Mouse (Mus musculus) limb, embryonic 11.5 days (tissue): ENCODE measurements around the gene Popdc2. TPM values are rescaled to one million over a fixed set of nuclear protein-coding genes. Genes with fewer than 3 reads are reported as not detected.
"Not testable (repeated sequence)": the region's sequence is repeated elsewhere in the genome, so short reads cannot be mapped to it uniquely, and the experiment has no call there.

Source experiments
- ATAC-seq: fragments of 200-750 bp; cut with Nextera tagmentation; 2 replicates; pipeline ENCODE4 v1.8.0; 2017; ENCODE audit warnings: low read depth; ENCODE audit not compliant: insufficient number of reproducible peaks, low FRiP score, low TSS enrichment
- DNase-seq: peaks from one replicate; pipeline ENCODE4 v3.0.0-alpha.2; 2015; ENCODE audit warnings: low spot score
- H3K27ac ChIP-seq: fragments of 300-500 bp; sonication (generic); replicated peaks from 2 replicates; pipeline ENCODE4 v1.5.1; 2014; ENCODE audit warnings: low read depth, mild to moderate bottlenecking, low read length
- H3K27me3 ChIP-seq: fragments of 300-500 bp; sonication (generic); 2 replicates; pipeline ENCODE4 v1.6.1; 2014; ENCODE audit warnings: mild to moderate bottlenecking, low read length, mixed read lengths; ENCODE audit not compliant: control insufficient read depth, insufficient read depth
- H3K36me3 ChIP-seq: fragments of 300-500 bp; sonication (generic); 2 replicates; pipeline ENCODE4 v1.6.1; 2014; ENCODE audit warnings: mild to moderate bottlenecking, low read length, moderate library complexity, mixed read lengths; ENCODE audit not compliant: control insufficient read depth, insufficient read depth
- H3K4me1 ChIP-seq: fragments of 300-500 bp; sonication (generic); 2 replicates; pipeline ENCODE4 v1.6.1; 2014; ENCODE audit warnings: low read length, mixed read lengths; ENCODE audit not compliant: control insufficient read depth, insufficient read depth
- H3K4me2 ChIP-seq: fragments of 300-500 bp; sonication (generic); 2 replicates; pipeline ENCODE4 v1.6.1; 2014; ENCODE audit warnings: low read depth, mild to moderate bottlenecking, moderate library complexity; ENCODE audit not compliant: severe bottlenecking
- H3K4me3 ChIP-seq: fragments of 300-500 bp; sonication (generic); 2 replicates; pipeline ENCODE4 v1.5.1; 2014; ENCODE audit warnings: low read depth, low read length
- H3K9ac ChIP-seq: fragments of 300-500 bp; sonication (generic); 2 replicates; pipeline ENCODE4 v1.6.1; 2014; ENCODE audit warnings: mild to moderate bottlenecking, low read length
- H3K9me3 ChIP-seq: fragments of 300-500 bp; sonication (generic); 2 replicates; pipeline ENCODE4 v1.6.1; 2016; ENCODE audit warnings: low read length; ENCODE audit not compliant: control insufficient read depth
- WGBS: fragments of 180-500 bp; shearing (Covaris S2); extraction: QIAGEN DNeasy Blood & Tissue Kit; methylation state at CpG from one replicate; pipeline ENCODE4 v1.1.7; 2014; 5-methylcytosine and 5-hydroxymethylcytosine counted together
- polyA plus RNA-seq: library from polyadenylated mRNA; unstranded; fragments of >200 nt; fragmentation: Nextera tagmentation; extraction: Ambion mirVana; gene quantifications from 2 replicates; pipeline ENCODE4 v1.2.1, GENCODE M21; 2014

Popdc2 gene
- 0.75 and 1.8 TPM in 2 replicates for polyA plus RNA-seq

- 17% methylated on average over 10 of the region's 10 CpGs for WGBS
- Histone ChIP-seq H3K9ac (0 out of 2 replicates have a peak within 1 kb of the TSS, but pooled peaks have one; percentile 9), H3K27me3 (no peaks in the 10 kb centered on the region), H3K4me2 (0 out of 2 replicates have a peak within 1 kb of the TSS, but pooled peaks have one; percentile 8), H3K4me3 (no peak within 1 kb of the TSS), H3K9me3 (no peaks in the 10 kb centered on the region), H3K4me1 (peaks cover 8% of the 10 kb centered on the region; the same call in 1 of the 2 replicates), H3K27ac (no peak within 1 kb of the TSS), H3K36me3 (no peaks in the 10 kb centered on the region)
- DNase-seq (peak; percentile 26), ATAC-seq (no peak)
Measured at GRCm38 (mm10) chr16:38361933-38362332, at the start of gene Popdc2. TSS of gene Popdc2 (plus strand) at chr16:38362209.

GRCm38 (mm10) chr16:38318492-38318891 lies 43.5 kb upstream of the Popdc2 start:
- 87% methylated on average over 9 of the region's 9 CpGs for WGBS
- Histone ChIP-seq H3K4me1 (no peaks in the 10 kb centered on the region), H3K4me2 (no peak overlapping the region), H3K27me3 (no peaks in the 10 kb centered on the region), H3K4me3 (no peak overlapping the region), H3K9ac (no peak overlapping the region), H3K36me3 (no peaks in the 10 kb centered on the region), H3K27ac (no peak overlapping the region), H3K9me3 (no peaks in the 10 kb centered on the region)
- DNase-seq = no peak
- no peak for ATAC-seq

DNA sequence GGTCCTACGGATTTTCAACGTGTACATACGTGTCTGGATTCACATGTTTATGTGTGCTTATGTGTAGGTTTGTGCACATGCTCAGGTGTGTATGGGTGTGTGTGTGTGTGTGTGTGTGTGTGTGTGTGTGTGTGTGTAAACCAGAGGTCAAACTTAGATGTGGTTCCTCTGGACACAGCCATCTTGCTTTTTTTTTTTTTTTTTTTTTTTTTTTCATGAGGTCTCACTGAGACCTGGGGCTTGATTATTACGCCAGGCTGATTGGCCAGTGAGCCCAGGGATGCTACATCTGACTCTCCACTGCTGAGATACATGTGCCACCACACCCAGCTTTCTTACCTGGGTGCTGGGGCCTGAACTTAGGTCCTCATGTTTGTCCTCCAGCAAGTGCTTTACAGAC lies 42.9 kb upstream of the Popdc2 start:
- Histone ChIP-seq H3K9me3 (no peaks in the 10 kb centered on the region), H3K4me1 (no peaks in the 10 kb centered on the region), H3K36me3 (no peaks in the 10 kb centered on the region), H3K4me3 (no peak overlapping the region), H3K9ac (no peak overlapping the region), H3K27me3 (no peaks in the 10 kb centered on the region), H3K4me2 (no peak overlapping the region), H3K27ac (no peak overlapping the region)
- 93% methylated on average over 4 of the region's 4 CpGs for WGBS
- ATAC-seq = no peak
- no peak for DNase-seq

DNA sequence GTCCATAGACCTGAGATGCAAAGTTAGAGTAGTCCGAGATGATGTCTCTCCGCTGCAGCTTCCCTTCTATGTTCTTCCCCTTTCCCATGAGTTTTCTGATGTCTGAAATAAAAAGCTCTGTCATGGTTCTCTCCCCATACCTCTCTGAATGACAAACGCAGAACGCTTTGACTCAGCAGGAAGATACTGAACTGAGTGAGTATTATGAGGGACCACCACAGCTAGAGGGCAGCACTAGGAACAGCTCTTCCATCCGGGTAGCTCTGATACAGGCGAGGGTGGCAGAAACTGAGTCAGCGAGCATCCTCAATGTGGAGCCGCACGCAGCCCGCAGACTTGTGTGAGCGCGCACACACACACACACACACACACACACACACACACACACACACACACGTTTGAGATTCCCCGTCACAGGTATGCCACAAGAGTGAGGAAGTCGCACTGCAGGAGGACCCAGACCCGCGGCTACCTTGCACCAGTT lies 40.5 kb upstream of the Popdc2 start:
- Histone ChIP-seq H3K27ac (no peak overlapping the region), H3K36me3 (no peaks in the 10 kb centered on the region), H3K9ac (no peak overlapping the region), H3K9me3 (no peaks in the 10 kb centered on the region), H3K4me2 (peak overlapping the region; percentile 22; the same call in 1 of the 2 replicates), H3K27me3 (no peaks in the 10 kb centered on the region), H3K4me3 (no peak overlapping the region), H3K4me1 (no peaks in the 10 kb centered on the region)
- ATAC-seq (no peak), DNase-seq (peak; percentile 68)
- 31% methylated on average over 17 of the region's 17 CpGs for WGBS

DNA sequence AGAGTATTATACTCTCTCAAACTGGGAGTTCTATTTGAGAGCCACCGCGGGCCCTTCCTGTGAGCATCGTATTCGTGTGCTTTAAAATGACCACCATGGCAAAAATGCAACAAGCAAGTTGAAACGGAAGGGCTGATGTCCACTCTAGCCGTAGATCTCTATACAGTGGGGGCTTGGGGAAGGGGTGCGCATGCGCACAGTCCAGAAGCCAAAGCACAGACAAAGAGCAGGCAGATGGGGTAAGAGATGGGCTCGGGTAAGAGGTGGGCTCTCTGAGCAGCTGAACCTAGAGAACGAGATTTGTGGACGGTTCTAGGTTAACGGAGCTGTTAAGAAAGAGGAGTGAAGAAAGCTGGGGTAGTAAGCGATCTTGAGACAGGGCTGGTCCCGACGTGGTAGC lies 37.7 kb upstream of the Popdc2 start:
- Histone ChIP-seq H3K9ac (no peak overlapping the region), H3K27ac (no peak overlapping the region), H3K36me3 (no peaks in the 10 kb centered on the region), H3K27me3 (no peaks in the 10 kb centered on the region), H3K4me3 (no peak overlapping the region), H3K9me3 (no peaks in the 10 kb centered on the region), H3K4me1 (no peaks in the 10 kb centered on the region), H3K4me2 (no peak overlapping the region)
- DNase-seq (no peak), ATAC-seq (no peak)
- 89% methylated on average over 15 of the region's 15 CpGs for WGBS

DNA sequence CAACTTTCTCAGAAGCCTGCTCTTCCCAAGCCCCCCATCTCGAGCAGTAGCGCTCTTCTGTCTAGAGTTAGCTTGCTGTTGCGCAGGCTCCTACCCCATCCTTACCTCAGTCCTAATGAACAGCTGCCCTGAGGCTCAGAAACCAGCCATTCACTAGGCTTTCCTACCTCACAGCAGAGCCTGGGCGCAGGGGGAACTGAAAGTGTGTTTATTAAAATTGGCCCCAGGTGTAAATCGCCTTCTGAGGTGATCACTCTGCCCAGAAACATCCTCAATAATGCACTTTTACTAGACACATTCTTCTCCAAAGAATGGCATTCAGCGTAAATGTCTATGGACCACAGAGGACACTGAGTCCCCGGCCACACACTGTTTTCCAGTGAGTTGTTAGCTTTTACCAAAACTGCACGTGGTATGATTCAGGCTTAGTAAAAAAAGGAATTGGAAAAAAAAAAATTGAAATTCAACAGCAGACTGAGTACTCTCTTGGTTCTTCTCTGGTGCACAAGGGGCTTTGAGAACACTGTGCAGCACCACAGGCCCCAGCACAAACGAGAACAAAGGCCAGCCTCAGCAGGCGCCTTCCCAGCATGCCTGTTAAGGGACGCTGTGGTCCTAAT lies 35.1 kb upstream of the Popdc2 start:
- Histone ChIP-seq H3K4me2 (no peak overlapping the region), H3K4me1 (no peaks in the 10 kb centered on the region), H3K9ac (no peak overlapping the region), H3K36me3 (no peaks in the 10 kb centered on the region), H3K27me3 (no peaks in the 10 kb centered on the region), H3K4me3 (no peak overlapping the region), H3K27ac (no peak overlapping the region), H3K9me3 (no peaks in the 10 kb centered on the region)
- no peak for ATAC-seq
- DNase-seq = no peak
- 81% methylated on average over 11 of the region's 11 CpGs for WGBS

DNA sequence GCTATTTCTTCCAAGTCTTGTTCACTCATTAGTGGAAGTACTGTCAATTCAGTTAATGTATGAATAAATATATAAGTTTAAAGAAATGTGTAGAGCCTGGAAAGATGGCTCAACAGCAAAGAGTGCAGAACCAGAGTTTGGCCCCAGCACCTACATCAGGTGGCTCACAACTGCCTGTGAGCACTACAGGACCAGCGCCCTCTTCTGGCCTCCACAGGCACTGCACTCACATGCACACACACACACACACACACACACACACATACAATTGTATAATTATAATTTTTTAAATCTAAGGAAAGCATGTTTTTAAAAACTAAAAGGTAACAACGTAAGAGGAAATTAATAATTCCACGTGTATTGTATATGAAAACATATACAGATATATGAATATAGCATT lies 32.7 kb upstream of the Popdc2 start:
- WGBS = 90% methylated on average over 3 of the region's 3 CpGs
- H3K9me3 ChIP-seq = no peaks in the 10 kb centered on the region
- DNase-seq (no peak), ATAC-seq (no peak)
- no peak overlapping the region for H3K27ac ChIP-seq
- no peak overlapping the region for H3K4me2 ChIP-seq
- no peak overlapping the region for H3K4me3 ChIP-seq
- H3K36me3 ChIP-seq = no peaks in the 10 kb centered on the region
- no peaks in the 10 kb centered on the region for H3K4me1 ChIP-seq
- H3K9ac ChIP-seq = no peak overlapping the region
- no peaks in the 10 kb centered on the region for H3K27me3 ChIP-seq

- H3K36me3 ChIP-seq = no peaks in the 10 kb centered on the region
- no peaks in the 10 kb centered on the region for H3K4me1 ChIP-seq
- H3K27me3 ChIP-seq = no peaks in the 10 kb centered on the region
- WGBS = 16% methylated on average over 6 of the region's 6 CpGs
- no peak overlapping the region for H3K27ac ChIP-seq
- no peaks in the 10 kb centered on the region for H3K9me3 ChIP-seq
- no peak overlapping the region for H3K4me2 ChIP-seq
- H3K9ac ChIP-seq = no peak overlapping the region
- no peak for DNase-seq
- no peak overlapping the region for H3K4me3 ChIP-seq
- no peak for ATAC-seq
Measured at GRCm38 (mm10) chr16:38334431-38334830, 27.6 kb upstream of the Popdc2 start.

- not testable (repeated sequence) for H3K27ac ChIP-seq, ATAC-seq, H3K4me1 ChIP-seq, H3K27me3 ChIP-seq, H3K36me3 ChIP-seq, H3K4me3 ChIP-seq, H3K9me3 ChIP-seq, H3K4me2 ChIP-seq, H3K9ac ChIP-seq, DNase-seq
- WGBS = 85% methylated on average over 4 of the region's 4 CpGs
Measured at GRCm38 (mm10) chr16:38338077-38338476, 23.9 kb upstream of the Popdc2 start.
